Mouse (Mus musculus) embryonic stem cell, embryonic (primary cell): ENCODE measurements at regions not wholly inside any gene's neighbourhood (a gene's known extent, or its start where the extent isn't known, plus 50 kb on each side); places are given as distances from the start of the nearest gene placed in this dataset.
"Not testable (repeated sequence)": the region's sequence is repeated elsewhere in the genome, so short reads cannot be mapped to it uniquely, and the experiment has no call there.

Experiments used
- CTCF ChIA-PET, 4 experiments: fragments of 300-600 bp in 2 of 4; fragments of 350-600 bp in 2 of 4; sonication (Branson Sonifier 250); formaldehyde crosslinking; loops; one replicate each; lab custom pipeline; 2022; ENCODE audit warnings: inconsistent platforms in 2 of 4; lab: Charles Lee
- POLR2A ChIA-PET, 4 experiments: fragments of 300-600 bp in 2 of 4; fragments of 350-600 bp in 2 of 4; sonication (Branson Sonifier 250); formaldehyde crosslinking; loops; one replicate each; lab custom pipeline; 2022; ENCODE audit warnings: antibody characterized with exemption in 4 of 4, inconsistent platforms in 1 of 4; lab: Charles Lee

GRCm38 (mm10) chr14:116586742-116587141 is 338.4 kb upstream of the Gpc6 start:
- ChIA-PET POLR2A (interaction anchor here in 1 of 4 experiments (0.6 kb wide), 2 partner anchors 381 to 510 kb away, joined by 4 to 5 read pairs; no protein-coding TSS in a partner anchor), CTCF (no interaction called here)

GRCm38 (mm10) chr14:116589529-116589928 is 335.6 kb upstream of the Gpc6 start:
- ChIA-PET CTCF (no interaction called here), POLR2A (no interaction called here)

- ChIA-PET CTCF (no interaction called here), POLR2A (no interaction called here)
Observed at GRCm38 (mm10) chr14:116590111-116590510, 335.0 kb upstream of the Gpc6 start.

GRCm38 (mm10) chr14:116608130-116608529 is 317.0 kb upstream of the Gpc6 start:
- ChIA-PET POLR2A (no interaction called here), CTCF (no interaction called here)

- POLR2A ChIA-PET = no interaction called here
- CTCF ChIA-PET = no interaction called here
Observed at GRCm38 (mm10) chr14:116611210-116611609, 313.9 kb upstream of the Gpc6 start.

GRCm38 (mm10) chr14:116632181-116632580 is 292.9 kb upstream of the Gpc6 start:
- CTCF ChIA-PET = no interaction called here
- POLR2A ChIA-PET = interaction anchor here in 1 of 4 experiments (0.6 kb wide), 1 partner anchor 341 kb away, joined by 3 read pairs; no protein-coding TSS in a partner anchor

- CTCF ChIA-PET = no interaction called here
Observed at GRCm38 (mm10) chr14:116642091-116642490, 283.0 kb upstream of the Gpc6 start.

GRCm38 (mm10) chr14:116651897-116652296 is 273.2 kb upstream of the Gpc6 start:
- ChIA-PET POLR2A (no interaction called here), CTCF (no interaction called here)

More at GRCm38 (mm10) chr14:116642091-116642490, 283.0 kb upstream of the Gpc6 start:
- POLR2A ChIA-PET = no interaction called here

- ChIA-PET POLR2A (no interaction called here), CTCF (no interaction called here)
Observed at GRCm38 (mm10) chr14:116683909-116684308, 241.2 kb upstream of the Gpc6 start.

- ChIA-PET CTCF (interaction anchor here in 1 of 4 experiments (0.6 kb wide), 1 partner anchor 117 kb away, joined by 3 read pairs; no protein-coding TSS in a partner anchor), POLR2A (interaction anchor here in 2 of 4 experiments (0.7 kb wide), 2 partner anchors 241 to 1129 kb away, joined by 3 read pairs; no protein-coding TSS in a partner anchor)
Observed at GRCm38 (mm10) chr14:116697675-116698074, 227.4 kb upstream of the Gpc6 start.

GRCm38 (mm10) chr14:116698437-116698836 is 226.7 kb upstream of the Gpc6 start:
- ChIA-PET CTCF (no interaction called here), POLR2A (no interaction called here)

- POLR2A ChIA-PET, CTCF ChIA-PET: not testable (repeated sequence)
Observed at GRCm38 (mm10) chr14:116734596-116734995, 190.5 kb upstream of the Gpc6 start.

GRCm38 (mm10) chr14:116754438-116755157 is 170.5 kb upstream of the Gpc6 start:
- ChIA-PET POLR2A (no interaction called here), CTCF (no interaction called here)

GRCm38 (mm10) chr14:116761429-116761828 is 163.7 kb upstream of the Gpc6 start:
- ChIA-PET POLR2A (no interaction called here), CTCF (no interaction called here)

GRCm38 (mm10) chr14:116771120-116771519 is 154.0 kb upstream of the Gpc6 start:
- ChIA-PET POLR2A (no interaction called here), CTCF (no interaction called here)

GRCm38 (mm10) chr14:116771671-116772070 is 153.4 kb upstream of the Gpc6 start:
- CTCF ChIA-PET = no interaction called here
- POLR2A ChIA-PET = no interaction called here

- ChIA-PET CTCF (no interaction called here), POLR2A (interaction anchor here in 1 of 4 experiments (0.6 kb wide), 1 partner anchor 1321 kb away, joined by 4 read pairs; no protein-coding TSS in a partner anchor)
Observed at GRCm38 (mm10) chr14:116779661-116780060, 145.5 kb upstream of the Gpc6 start.

GRCm38 (mm10) chr14:116783840-116784239 is 141.3 kb upstream of the Gpc6 start:
- POLR2A ChIA-PET = no interaction called here
- CTCF ChIA-PET = no interaction called here

- POLR2A ChIA-PET = no interaction called here
- CTCF ChIA-PET = no interaction called here
Observed at GRCm38 (mm10) chr14:116806504-116806903, 118.6 kb upstream of the Gpc6 start.

- CTCF ChIA-PET = no interaction called here
- POLR2A ChIA-PET = no interaction called here
Observed at GRCm38 (mm10) chr14:116808581-116808980, 116.5 kb upstream of the Gpc6 start.
